Mouse (Mus musculus): ENCODE measurements around the gene Usp20. TPM values are rescaled to one million over a fixed set of nuclear protein-coding genes. Genes with fewer than 3 reads are reported as not detected.

Gene Usp20
- polyA plus RNA-seq, 1 experiment = 40.0 TPM

DNA sequence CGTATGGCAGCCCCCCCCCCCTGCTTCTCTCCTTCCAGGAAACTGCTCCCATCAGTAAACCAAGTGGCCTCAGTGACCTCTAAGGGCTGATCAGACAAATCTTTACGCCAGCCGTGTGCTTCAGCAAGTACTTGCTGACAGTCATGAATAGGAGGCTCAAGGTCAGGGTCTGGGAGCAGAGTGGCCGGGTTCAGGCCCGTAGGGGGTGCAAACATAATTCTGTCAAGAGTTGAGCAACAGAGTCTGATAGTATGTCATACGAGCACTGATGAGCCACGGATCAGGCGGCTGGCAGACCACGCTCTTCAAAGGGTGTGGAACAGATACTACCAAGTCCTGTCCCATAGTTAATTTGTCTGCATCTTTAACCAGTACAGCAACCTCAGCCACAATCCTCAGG is 8.1 kb downstream of the Usp20 start:
- Histone ChIP-seq H3K27ac (ENCODE audit: insufficient read depth, low read depth, low read length) (no peak overlapping the region), H3K27me3 (replicated peaks; ENCODE audit: control insufficient read depth, insufficient read depth, low read length) (no peaks in the 10 kb centered on the region), H3K36me3 (ENCODE audit: control insufficient read depth, insufficient read depth, low read length) (no peaks in the 10 kb centered on the region), H3K4me3 (ENCODE audit: insufficient read depth, low read depth, low read length) (no peak overlapping the region), H3K4me1 (ENCODE audit: control insufficient read depth, insufficient read depth, low read length) (peaks cover 5% of the 10 kb centered on the region; the same call in 1 of the 2 replicates)
- no peak for DNase-seq
- no peak for TF ChIP-seq CTCF (conservative IDR thresholded peaks at IDR 0.05; ENCODE audit: insufficient read depth, insufficient read length, low read depth, low read length)
- no peak for TF ChIP-seq POLR2A (IDR thresholded peaks at IDR 0.05; ENCODE audit: low read depth, low read length)
- 77% methylated on average over 9 of the region's 9 CpGs for WGBS

DNA sequence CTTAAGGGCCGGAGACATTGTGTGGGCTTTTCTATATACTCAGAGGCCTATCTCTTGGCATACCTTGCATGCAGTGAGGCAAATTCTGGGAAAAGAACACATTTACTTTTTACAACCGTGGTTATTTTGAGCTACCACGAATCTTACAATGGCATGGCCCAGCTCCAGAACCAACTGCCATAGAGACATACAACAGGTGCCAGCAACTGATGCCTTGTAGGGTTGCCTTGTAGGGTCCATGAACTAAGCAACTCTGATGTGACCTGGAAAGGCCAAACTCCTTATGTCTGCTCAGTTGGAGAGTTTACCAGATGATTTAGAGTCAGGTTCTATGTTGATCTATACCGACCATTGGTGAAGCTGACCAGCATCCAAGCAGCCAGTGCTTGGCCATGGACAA is 12.8 kb downstream of the Usp20 start:
- Histone ChIP-seq H3K27ac (ENCODE audit: insufficient read depth, low read depth, low read length) (no peak overlapping the region), H3K36me3 (ENCODE audit: control insufficient read depth, insufficient read depth, low read length) (no peaks in the 10 kb centered on the region), H3K4me3 (ENCODE audit: insufficient read depth, low read depth, low read length) (no peak overlapping the region), H3K27me3 (replicated peaks; ENCODE audit: control insufficient read depth, insufficient read depth, low read length) (no peaks in the 10 kb centered on the region), H3K4me1 (ENCODE audit: control insufficient read depth, insufficient read depth, low read length) (peaks cover 22% of the 10 kb centered on the region; the same call in 1 of the 2 replicates)
- TF ChIP-seq POLR2A (IDR thresholded peaks at IDR 0.05; ENCODE audit: low read depth, low read length) (no peak), CTCF (conservative IDR thresholded peaks at IDR 0.05; ENCODE audit: insufficient read depth, insufficient read length, low read depth, low read length) (no peak)
- DNase-seq = no peak
- WGBS = 88% methylated on average over 4 of the region's 4 CpGs

DNA sequence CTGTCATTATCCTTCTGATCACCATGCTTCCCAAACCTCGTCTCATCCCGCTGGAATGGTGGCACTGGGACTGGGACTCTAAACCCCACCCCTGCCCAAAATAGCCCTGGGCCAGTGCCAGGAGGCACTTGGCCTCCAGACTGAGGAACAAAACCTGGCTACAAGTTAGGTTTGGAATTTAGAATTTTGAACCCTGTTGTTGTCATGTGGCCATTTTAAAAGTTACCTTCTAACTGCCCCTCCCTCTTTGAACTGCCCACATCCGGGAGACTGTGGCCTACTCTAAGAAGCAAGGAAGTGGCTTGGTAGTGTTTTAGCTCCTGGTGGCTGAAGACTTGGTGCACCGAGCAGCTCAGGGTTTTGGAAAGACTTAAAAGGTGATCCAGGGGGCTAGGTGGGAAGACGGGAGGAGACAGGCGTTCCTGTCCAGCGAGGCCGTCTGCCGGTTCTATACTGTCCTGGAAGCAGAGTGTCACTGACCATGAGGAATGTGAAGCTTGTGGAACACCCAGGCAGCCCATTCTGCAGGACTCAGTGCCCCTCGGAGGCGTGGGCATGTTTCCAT is 13.4 kb downstream of the Usp20 start:
- H3K4me3 ChIP-seq (ENCODE audit: insufficient read depth, low read depth, low read length) = peak overlapping the region; percentile 50
- peak; percentile 82 for DNase-seq
- H3K27me3 ChIP-seq (replicated peaks; ENCODE audit: control insufficient read depth, insufficient read depth, low read length) = no peaks in the 10 kb centered on the region
- TF ChIP-seq CTCF (conservative IDR thresholded peaks at IDR 0.05; ENCODE audit: insufficient read depth, insufficient read length, low read depth, low read length) = no peak
- no peaks in the 10 kb centered on the region; the same call in 1 of the 2 replicates for H3K36me3 ChIP-seq (ENCODE audit: control insufficient read depth, insufficient read depth, low read length)
- WGBS = 37% methylated on average over 11 of the region's 11 CpGs
- peaks cover 22% of the 10 kb centered on the region; the same call in 1 of the 2 replicates for H3K4me1 ChIP-seq (ENCODE audit: control insufficient read depth, insufficient read depth, low read length)
- H3K27ac ChIP-seq (ENCODE audit: insufficient read depth, low read depth, low read length) = peak overlapping the region; percentile 42

DNA sequence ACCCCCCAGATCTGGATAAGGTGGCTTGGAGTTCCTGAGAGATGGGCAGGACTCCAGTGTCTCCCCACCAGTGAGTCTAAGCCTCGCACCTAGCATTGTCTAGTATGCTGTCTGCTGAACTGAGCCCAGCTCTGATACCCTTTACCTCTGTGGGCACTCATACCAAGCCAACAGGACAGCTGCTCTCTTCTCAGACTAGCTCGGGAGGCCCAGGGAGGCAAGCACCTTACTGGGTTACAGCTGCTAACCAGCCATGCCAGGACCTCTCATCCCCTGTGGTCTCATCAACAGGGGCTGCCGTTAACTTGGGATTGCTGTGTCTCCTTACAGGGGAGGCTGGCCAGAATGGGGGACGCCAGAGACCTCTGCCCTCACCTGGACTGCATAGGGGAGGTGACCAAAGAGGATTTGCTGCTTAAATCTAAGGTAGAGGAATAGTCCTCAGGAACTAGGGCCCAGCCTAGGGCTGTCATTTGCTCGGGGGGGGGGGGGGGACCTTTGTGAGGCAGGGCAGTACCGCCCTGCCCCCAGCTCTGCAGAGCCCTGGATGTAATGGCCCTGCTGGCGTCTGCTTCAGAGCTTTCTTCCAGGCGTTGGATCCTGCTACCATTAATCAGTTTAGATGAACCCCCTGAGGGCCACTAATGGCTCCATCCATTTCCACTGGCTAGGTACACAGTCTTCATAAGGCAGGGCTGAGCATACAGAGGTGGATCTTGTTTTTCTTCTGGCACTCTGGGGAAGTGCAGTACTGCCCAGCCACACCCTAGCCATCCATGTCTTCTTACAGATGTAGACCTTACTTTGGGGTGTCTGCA is 16.6 kb downstream of the Usp20 start:
- Histone ChIP-seq H3K27me3 (replicated peaks; ENCODE audit: control insufficient read depth, insufficient read depth, low read length) (no peaks in the 10 kb centered on the region), H3K27ac (ENCODE audit: insufficient read depth, low read depth, low read length) (no peak overlapping the region), H3K36me3 (ENCODE audit: control insufficient read depth, insufficient read depth, low read length) (no peaks in the 10 kb centered on the region; the same call in 1 of the 2 replicates), H3K4me3 (ENCODE audit: insufficient read depth, low read depth, low read length) (no peak overlapping the region), H3K4me1 (ENCODE audit: control insufficient read depth, insufficient read depth, low read length) (peaks cover 22% of the 10 kb centered on the region; the same call in 1 of the 2 replicates)
- 73% methylated on average over 8 of the region's 8 CpGs for WGBS
- TF ChIP-seq POLR2A (IDR thresholded peaks at IDR 0.05; ENCODE audit: low read depth, low read length) = no peak
- TF ChIP-seq CTCF (conservative IDR thresholded peaks at IDR 0.05; ENCODE audit: insufficient read depth, insufficient read length, low read depth, low read length) = no peak
- no peak for DNase-seq

DNA sequence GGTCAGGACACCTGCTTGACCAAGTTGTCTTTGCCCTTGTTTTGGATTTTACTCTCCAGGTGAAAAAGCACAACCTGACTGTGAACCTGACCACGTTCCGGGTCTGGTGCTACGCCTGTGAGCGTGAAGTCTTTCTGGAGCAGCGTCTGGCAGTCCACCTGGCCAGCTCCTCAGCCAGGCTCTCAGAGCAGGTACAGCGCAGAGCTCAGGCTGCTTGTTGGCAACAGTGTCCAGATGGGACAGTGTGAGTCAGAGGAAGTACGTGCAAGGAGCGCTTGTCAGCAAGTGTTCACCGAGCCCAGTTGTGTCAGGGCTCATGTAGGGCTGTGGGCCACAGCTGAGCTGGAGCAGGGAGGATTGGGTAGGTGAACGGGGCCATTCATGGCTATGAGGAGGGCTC is 20.8 kb downstream of the Usp20 start:
- peaks cover 7% of the 10 kb centered on the region; the same call in 1 of the 2 replicates for H3K4me1 ChIP-seq (ENCODE audit: control insufficient read depth, insufficient read depth, low read length)
- no peaks in the 10 kb centered on the region for H3K27me3 ChIP-seq (replicated peaks; ENCODE audit: control insufficient read depth, insufficient read depth, low read length)
- no peak for TF ChIP-seq POLR2A (IDR thresholded peaks at IDR 0.05; ENCODE audit: low read depth, low read length)
- TF ChIP-seq CTCF (conservative IDR thresholded peaks at IDR 0.05; ENCODE audit: insufficient read depth, insufficient read length, low read depth, low read length) = no peak
- WGBS = 95% methylated on average over 10 of the region's 10 CpGs
- H3K4me3 ChIP-seq (ENCODE audit: insufficient read depth, low read depth, low read length) = no peak overlapping the region
- no peak overlapping the region for H3K27ac ChIP-seq (ENCODE audit: insufficient read depth, low read depth, low read length)
- no peak for DNase-seq
- H3K36me3 ChIP-seq (ENCODE audit: control insufficient read depth, insufficient read depth, low read length) = no peaks in the 10 kb centered on the region; the same call in 1 of the 2 replicates

DNA sequence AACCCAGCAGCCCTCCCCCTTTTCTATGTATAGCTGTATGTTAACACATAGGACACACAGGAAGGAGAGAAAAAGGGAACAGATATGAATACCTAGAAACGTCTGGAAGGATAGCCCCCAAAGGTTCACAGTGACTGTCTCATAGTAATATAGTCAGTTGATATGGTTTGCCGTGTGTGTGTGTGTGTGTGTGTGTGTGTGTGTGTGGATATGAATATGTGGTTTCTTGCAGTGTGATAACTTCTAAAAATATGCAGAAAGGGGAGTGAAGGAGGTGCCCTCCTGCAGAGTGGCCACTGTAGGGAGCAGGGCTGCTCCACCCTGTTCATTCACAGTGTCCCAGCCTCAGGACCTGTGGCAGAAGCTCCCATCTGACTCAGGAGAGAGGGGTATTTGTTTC is 23.4 kb downstream of the Usp20 start:
- TF ChIP-seq CTCF (conservative IDR thresholded peaks at IDR 0.05; ENCODE audit: insufficient read depth, insufficient read length, low read depth, low read length) = no peak
- TF ChIP-seq POLR2A (IDR thresholded peaks at IDR 0.05; ENCODE audit: low read depth, low read length) = no peak
- no peak overlapping the region for H3K4me3 ChIP-seq (ENCODE audit: insufficient read depth, low read depth, low read length)
- no peaks in the 10 kb centered on the region for H3K27me3 ChIP-seq (replicated peaks; ENCODE audit: control insufficient read depth, insufficient read depth, low read length)
- H3K27ac ChIP-seq (ENCODE audit: insufficient read depth, low read depth, low read length) = no peak overlapping the region
- H3K36me3 ChIP-seq (ENCODE audit: control insufficient read depth, insufficient read depth, low read length) = no peaks in the 10 kb centered on the region
- 88% methylated on average over 2 of the region's 2 CpGs for WGBS
- no peak for DNase-seq
- H3K4me1 ChIP-seq (ENCODE audit: control insufficient read depth, insufficient read depth, low read length) = no peaks in the 10 kb centered on the region

DNA sequence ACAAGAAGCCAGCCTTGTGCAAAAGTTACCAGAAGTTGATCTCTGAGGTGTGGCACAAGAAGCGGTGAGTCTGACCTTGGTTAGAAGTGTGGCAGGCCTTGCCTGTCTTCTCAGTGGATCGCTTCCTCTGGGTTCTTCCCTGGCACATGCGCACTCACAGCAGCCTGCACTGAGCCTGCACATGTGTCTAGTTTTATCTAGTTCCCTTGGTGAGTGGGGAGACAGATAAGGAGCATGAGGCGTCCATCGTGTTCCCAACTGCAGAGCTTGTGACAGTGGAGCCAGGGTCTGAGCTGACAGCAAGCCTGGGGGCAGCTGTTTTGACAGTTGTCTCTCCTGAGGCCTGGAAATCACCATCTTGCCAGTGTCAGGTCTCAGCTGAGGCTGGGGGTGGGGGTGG is 24.4 kb downstream of the Usp20 start:
- no peak overlapping the region for H3K27ac ChIP-seq (ENCODE audit: insufficient read depth, low read depth, low read length)
- no peak for DNase-seq

More for the DNA sequence above, 24.4 kb downstream of the Usp20 start:
- no peaks in the 10 kb centered on the region for H3K36me3 ChIP-seq (ENCODE audit: control insufficient read depth, insufficient read depth, low read length)
- no peaks in the 10 kb centered on the region for H3K4me1 ChIP-seq (ENCODE audit: control insufficient read depth, insufficient read depth, low read length)
- no peak overlapping the region for H3K4me3 ChIP-seq (ENCODE audit: insufficient read depth, low read depth, low read length)
- H3K27me3 ChIP-seq (replicated peaks; ENCODE audit: control insufficient read depth, insufficient read depth, low read length) = no peaks in the 10 kb centered on the region
- 86% methylated on average over 5 of the region's 5 CpGs for WGBS
- TF ChIP-seq CTCF (conservative IDR thresholded peaks at IDR 0.05; ENCODE audit: insufficient read depth, insufficient read length, low read depth, low read length) (no peak), POLR2A (IDR thresholded peaks at IDR 0.05; ENCODE audit: low read depth, low read length) (no peak)

All from kidney, adult 2 months (tissue).